ENCODE assay signal across 10 mouse cellular contexts in the genomic region with DNA sequence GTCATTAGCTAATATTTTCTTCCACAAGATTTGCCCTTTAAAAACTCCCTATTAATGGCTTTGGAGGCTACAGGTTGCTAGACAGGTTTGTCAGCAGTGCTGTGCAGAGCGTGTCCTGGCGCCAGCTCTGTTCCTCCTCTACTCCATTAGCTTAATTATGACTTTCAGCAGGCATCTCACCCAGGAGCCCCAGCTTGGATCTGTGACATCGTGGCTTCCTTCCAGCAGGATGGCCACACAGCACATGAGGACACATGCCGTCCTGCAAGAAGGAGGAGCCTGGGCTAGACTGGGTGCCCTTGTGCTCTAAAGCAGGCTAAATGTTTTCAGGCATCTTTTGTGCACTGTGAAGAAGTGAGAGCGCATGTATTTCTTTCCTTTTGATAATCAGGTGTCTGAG. TPM values are rescaled to one million over a fixed set of nuclear protein-coding genes. Genes with fewer than 3 reads are reported as not detected.
DNase-seq lines count a peak whose midpoint lies in the region; ATAC-seq and TF ChIP-seq lines count a peak whose summit lies in the region.
"Had no signal": no experiment of that assay in that cellular context is flagged by ENCODE, and none has a peak within 500 bp of the region (broad histone marks: within the 10 kb centered on the region; RNA-seq: fewer than 3 reads in every experiment).

No protein-coding gene starts in this region.

- H3K4me1 ChIP-seq in forebrain, embryonic 16.5 days (replicated peaks; ENCODE audit: control insufficient read depth, insufficient read depth, low read length): no peaks in the 10 kb centered on the region
- H3K4me1 ChIP-seq in forebrain, embryonic 10.5 days: no peaks in the 10 kb centered on the region
- H3K4me1 ChIP-seq in embryonic facial prominence, embryonic 12.5 days: no peaks in the 10 kb centered on the region
- H3K4me1 ChIP-seq in kidney, embryonic 16.5 days (ENCODE audit: insufficient read depth, low read length): no peaks in the 10 kb centered on the region
- H3K4me1 ChIP-seq: megakaryocyte, embryonic 14.5 days had no signal

- in situ Hi-C loops in Patski (cut with MboI; ENCODE audit: low pct_unique_long_range_greater_than_20kb): loop anchor here (25.0 kb wide), 1 partner anchor 1199 kb away; a partner anchor contains a TSS

- TF ChIP-seq CTCF in Patski (IDR thresholded peaks at IDR 0.05): no peak

- H3K27ac ChIP-seq in forebrain, embryonic 16.5 days (ENCODE audit: low read length): no peak overlapping the region
- no peak overlapping the region for H3K27ac ChIP-seq in forebrain, embryonic 10.5 days
- no peak overlapping the region for H3K27ac ChIP-seq in embryonic facial prominence, embryonic 12.5 days
- H3K27ac ChIP-seq in kidney, embryonic 16.5 days (ENCODE audit: low read length): no peak overlapping the region

- no peak for DNase-seq in forebrain, embryonic 10.5 days (ENCODE audit: extremely low spot score, low spot score)
- DNase-seq in Patski (ENCODE audit: low read depth, low spot score): no peak
- DNase-seq in embryo, embryonic 10.5 days (ENCODE audit: low spot score): no peak
- no peak for DNase-seq in layer of hippocampus, postnatal 36 days
- DNase-seq in MN1 (ENCODE audit: low spot score): no peak
- DNase-seq: right cerebral cortex, postnatal 14 days had no signal

- H3K9me3 ChIP-seq in forebrain, embryonic 16.5 days (ENCODE audit: control insufficient read depth, low read length): no peaks in the 10 kb centered on the region
- no peaks in the 10 kb centered on the region for H3K9me3 ChIP-seq in forebrain, embryonic 10.5 days
- no peaks in the 10 kb centered on the region for H3K9me3 ChIP-seq in embryonic facial prominence, embryonic 12.5 days
- no peaks in the 10 kb centered on the region for H3K9me3 ChIP-seq in kidney, embryonic 16.5 days (ENCODE audit: low read length)

- no peak overlapping the region for H3K9ac ChIP-seq in forebrain, embryonic 16.5 days (replicated peaks; ENCODE audit: low read depth, low read length)
- no peak overlapping the region for H3K9ac ChIP-seq in embryonic facial prominence, embryonic 12.5 days
- no peak overlapping the region for H3K9ac ChIP-seq in kidney, embryonic 16.5 days (replicated peaks; ENCODE audit: low read length)

- H3K4me3 ChIP-seq in forebrain, embryonic 16.5 days (replicated peaks; ENCODE audit: low read length): no peak overlapping the region
- H3K4me3 ChIP-seq in forebrain, embryonic 10.5 days: no peak overlapping the region
- H3K4me3 ChIP-seq in embryonic facial prominence, embryonic 12.5 days: no peak overlapping the region
- H3K4me3 ChIP-seq in kidney, embryonic 16.5 days (ENCODE audit: low read length): no peak overlapping the region
- H3K4me3 ChIP-seq: megakaryocyte, embryonic 14.5 days had no signal

- ATAC-seq in forebrain, embryonic 16.5 days: peak; percentile 70
- ATAC-seq in Patski: peak; percentile 35
- peak; percentile 60; the same call in 1 of the 2 replicates for ATAC-seq in embryonic facial prominence, embryonic 12.5 days (ENCODE audit: insufficient number of reproducible peaks, insufficient read depth, low FRiP score, low TSS enrichment)
- peak; percentile 59 for ATAC-seq in kidney, embryonic 16.5 days (ENCODE audit: low FRiP score, low TSS enrichment)

- 48% methylated on average over 5 of the region's 5 CpGs for WGBS in forebrain, embryonic 16.5 days
- WGBS in forebrain, embryonic 10.5 days: 75% methylated on average over 5 of the region's 5 CpGs
- WGBS in embryonic facial prominence, embryonic 12.5 days: 48% methylated on average over 5 of the region's 5 CpGs
- 65% methylated on average over 5 of the region's 5 CpGs for WGBS in kidney, embryonic 16.5 days

- POLR2A ChIA-PET in Patski (lab: Charles Lee): no interaction called here

- CTCF ChIA-PET in Patski (lab: Charles Lee): interaction anchor here (0.6 to 1.2 kb wide), 2 partner anchors 14 to 43 kb away, joined by 3 to 4 read pairs; no protein-coding TSS in a partner anchor

- H3K36me3 ChIP-seq in forebrain, embryonic 16.5 days (ENCODE audit: control insufficient read depth, insufficient read depth): no peaks in the 10 kb centered on the region
- no peaks in the 10 kb centered on the region for H3K36me3 ChIP-seq in forebrain, embryonic 10.5 days (replicated peaks)
- no peaks in the 10 kb centered on the region for H3K36me3 ChIP-seq in embryonic facial prominence, embryonic 12.5 days
- no peaks in the 10 kb centered on the region for H3K36me3 ChIP-seq in kidney, embryonic 16.5 days (ENCODE audit: insufficient read depth, low read length)

- H3K27me3 ChIP-seq in forebrain, embryonic 16.5 days (replicated peaks; ENCODE audit: control insufficient read depth, insufficient read depth, low read length): no peaks in the 10 kb centered on the region
- no peaks in the 10 kb centered on the region for H3K27me3 ChIP-seq in forebrain, embryonic 10.5 days (ENCODE audit: poor library complexity, severe bottlenecking)
- no peaks in the 10 kb centered on the region for H3K27me3 ChIP-seq in Patski
- no peaks in the 10 kb centered on the region for H3K27me3 ChIP-seq in embryonic facial prominence, embryonic 12.5 days
- H3K27me3 ChIP-seq in kidney, embryonic 16.5 days (ENCODE audit: insufficient read depth, low read length): no peaks in the 10 kb centered on the region
- H3K27me3 ChIP-seq: megakaryocyte, embryonic 14.5 days had no signal

- no peak overlapping the region for H3K4me2 ChIP-seq in forebrain, embryonic 16.5 days (ENCODE audit: low read length)
- no peak overlapping the region for H3K4me2 ChIP-seq in embryonic facial prominence, embryonic 12.5 days (replicated peaks)
- no peak overlapping the region for H3K4me2 ChIP-seq in kidney, embryonic 16.5 days (replicated peaks; ENCODE audit: low read depth, low read length)

RNA-seq across cellular contexts. Expression of a gene that starts 58.1 kb away (rescaled TPM):
- polyA plus RNA-seq in forebrain, embryonic 16.5 days (2015; fragmentation: Nextera tagmentation; extraction: Ambion mirVana): 15.5 and 16.0 TPM in 2 replicates
- 1.7 TPM in 2 replicates for polyA plus RNA-seq in forebrain, embryonic 10.5 days (2016; fragmentation: Nextera tagmentation; extraction: Ambion mirVana)
- polyA plus RNA-seq in Patski (2021): 60.7 TPM
- polyA plus RNA-seq in embryonic facial prominence, embryonic 12.5 days (2016; fragmentation: Nextera tagmentation; extraction: Ambion mirVana): 10.6 and 13.8 TPM in 2 replicates
- 15.4 and 17.4 TPM in 2 replicates for polyA plus RNA-seq in kidney, embryonic 16.5 days (2015; fragmentation: Nextera tagmentation; extraction: Ambion mirVana)
- 100 to 1,000 TPM; 123 to 137 TPM for total RNA-seq in layer of hippocampus, postnatal 36 days (2021)

RNA-seq across cellular contexts. Expression of a gene that starts 58.3 kb away (rescaled TPM):
- 0.95 and 1.3 TPM in 2 replicates for polyA plus RNA-seq in forebrain, embryonic 16.5 days (2015; fragmentation: Nextera tagmentation; extraction: Ambion mirVana)
- polyA plus RNA-seq in forebrain, embryonic 10.5 days (2016; fragmentation: Nextera tagmentation; extraction: Ambion mirVana): 0.97 TPM in 1 of 2 replicates, not detected in the other
- 3.2 TPM for polyA plus RNA-seq in Patski (2021)
- 2.0 and 2.3 TPM in 2 replicates for polyA plus RNA-seq in embryonic facial prominence, embryonic 12.5 days (2016; fragmentation: Nextera tagmentation; extraction: Ambion mirVana)
- 3.0 and 3.7 TPM in 2 replicates for polyA plus RNA-seq in kidney, embryonic 16.5 days (2015; fragmentation: Nextera tagmentation; extraction: Ambion mirVana)
- not detected for total RNA-seq in layer of hippocampus, postnatal 36 days (2021)
